Mouse (Mus musculus) ES-E14 (cell line): ENCODE measurements around the gene Poll.

Experiments
- CHD2 ChIP-seq: IDR thresholded peaks from 2 replicates; pipeline ENCODE4 v1.6.1; 2014; ENCODE audit warnings: mild to moderate bottlenecking, low read depth, low read length, inconsistent platforms
- HCFC1 ChIP-seq: IDR thresholded peaks from 2 replicates; pipeline ENCODE4 v1.6.1; 2012; ENCODE audit warnings: low read length, inconsistent platforms, borderline replicate concordance; ENCODE audit not compliant: insufficient read depth
- MAFK ChIP-seq: IDR thresholded peaks from 2 replicates; pipeline ENCODE4 v1.6.1; 2014; ENCODE audit warnings: mild to moderate bottlenecking, low read depth, low read length, inconsistent platforms; ENCODE audit not compliant: insufficient read depth
- ZC3H11A ChIP-seq: IDR thresholded peaks from 2 replicates; pipeline ENCODE4 v1.6.1; 2012; ENCODE audit warnings: low read depth, mild to moderate bottlenecking, inconsistent platforms, low read length, borderline replicate concordance
- ZNF384 ChIP-seq: IDR thresholded peaks from 2 replicates; pipeline ENCODE4 v1.6.1; 2012; ENCODE audit warnings: low read depth, low read length, inconsistent platforms

- no peak for TF ChIP-seq CHD2
- no peak for TF ChIP-seq HCFC1
- no peak for TF ChIP-seq ZNF384
- TF ChIP-seq MAFK = no peak
- no peak for TF ChIP-seq ZC3H11A
These were observed 16.0 kb downstream of the Poll start for GRCm38 (mm10) chr19:45544152-45544924.
